Mouse (Mus musculus): ENCODE measurements around the gene Ccdc14. TPM values are rescaled to one million over a fixed set of nuclear protein-coding genes. Genes with fewer than 3 reads are reported as not detected.

Ccdc14 gene
- polyA plus RNA-seq, 1 experiment from 2014 or later = 8.3 TPM

DNA sequence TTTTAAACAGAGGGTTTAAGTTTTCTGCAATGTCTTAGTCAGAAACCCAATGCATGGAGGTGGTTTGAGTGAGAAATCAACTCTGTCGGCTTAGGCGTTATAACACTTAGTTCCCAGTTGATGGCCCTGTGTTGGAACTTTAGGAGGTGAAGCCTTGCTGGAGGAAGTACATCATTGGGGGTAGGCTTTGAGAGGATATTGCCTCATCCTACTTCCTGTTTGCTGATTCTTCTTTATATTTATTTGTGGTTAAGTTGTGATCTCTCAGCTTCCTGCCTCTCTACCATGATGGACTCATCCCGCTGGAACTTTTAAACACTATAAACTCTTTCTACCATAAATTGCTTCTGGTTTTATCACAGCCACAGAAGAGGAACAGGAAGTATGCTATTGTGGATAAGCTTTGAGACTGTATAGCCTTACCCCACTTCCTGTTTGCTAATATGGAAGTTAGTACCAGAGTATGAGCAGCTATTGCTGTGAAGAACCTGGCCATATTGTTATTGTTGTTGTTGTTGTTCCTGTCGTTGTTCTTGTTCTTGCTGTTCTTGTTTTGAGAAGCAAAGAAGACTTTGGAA is 48.3 kb downstream of the Ccdc14 start:
- DNase-seq (ENCODE audit: low spot score) (no peak), ATAC-seq (replicated peaks; ENCODE audit: low FRiP score, low TSS enrichment, low read depth) (no peak)
- no peaks in the 10 kb centered on the region for H3K27me3 ChIP-seq (replicated peaks; ENCODE audit: control insufficient read depth, insufficient read depth, low read length)
- H3K4me2 ChIP-seq (ENCODE audit: low read length) = no peak overlapping the region
- H3K4me1 ChIP-seq (replicated peaks; ENCODE audit: control insufficient read depth, insufficient read depth, low read length) = no peaks in the 10 kb centered on the region
- no peaks in the 10 kb centered on the region for H3K36me3 ChIP-seq (ENCODE audit: control insufficient read depth, insufficient read depth, low read length)
- H3K9ac ChIP-seq (ENCODE audit: low read length) = no peak overlapping the region
- H3K9me3 ChIP-seq (ENCODE audit: control insufficient read depth, low read length) = no peaks in the 10 kb centered on the region
- 86% methylated on average over 4 of the region's 4 CpGs for WGBS
- H3K27ac ChIP-seq (ENCODE audit: low read depth) = no peak overlapping the region
- H3K4me3 ChIP-seq (ENCODE audit: low read depth, low read length) = no peak overlapping the region

DNA sequence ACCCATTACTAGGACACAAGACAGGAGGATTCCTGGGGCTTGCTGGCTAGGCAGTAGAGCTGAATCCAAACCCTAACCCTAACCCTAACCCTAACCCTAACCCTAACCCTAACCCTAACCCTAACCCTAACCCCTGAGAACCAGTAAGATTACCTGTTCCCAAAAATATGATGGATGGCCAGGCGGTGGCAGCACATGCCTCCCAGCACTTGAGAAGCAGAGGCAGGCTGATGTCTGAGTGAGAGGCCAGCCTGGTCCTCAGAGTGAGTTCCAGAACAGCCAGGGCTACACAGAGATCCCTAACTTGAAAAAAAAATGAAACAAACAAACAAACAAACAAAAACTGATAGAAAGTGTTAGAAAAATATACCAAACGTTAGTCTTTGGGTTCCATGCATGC is 52.5 kb downstream of the Ccdc14 start:
- 49% methylated on average over 2 of the region's 2 CpGs for WGBS
- H3K27me3 ChIP-seq (replicated peaks; ENCODE audit: control insufficient read depth, insufficient read depth, low read length) = peaks cover 12% of the 10 kb centered on the region; the same call in 1 of the 2 replicates
- H3K4me3 ChIP-seq (ENCODE audit: low read depth, low read length) = no peak overlapping the region
- no peak overlapping the region for H3K4me2 ChIP-seq (ENCODE audit: low read length)
- no peak for DNase-seq (ENCODE audit: low spot score)
- no peaks in the 10 kb centered on the region for H3K4me1 ChIP-seq (replicated peaks; ENCODE audit: control insufficient read depth, insufficient read depth, low read length)
- H3K27ac ChIP-seq (ENCODE audit: low read depth) = no peak overlapping the region
- no peaks in the 10 kb centered on the region for H3K9me3 ChIP-seq (ENCODE audit: control insufficient read depth, low read length)
- no peak overlapping the region for H3K9ac ChIP-seq (ENCODE audit: low read length)
- H3K36me3 ChIP-seq (ENCODE audit: control insufficient read depth, insufficient read depth, low read length) = no peaks in the 10 kb centered on the region
- no peak for ATAC-seq (replicated peaks; ENCODE audit: low FRiP score, low TSS enrichment, low read depth)

DNA sequence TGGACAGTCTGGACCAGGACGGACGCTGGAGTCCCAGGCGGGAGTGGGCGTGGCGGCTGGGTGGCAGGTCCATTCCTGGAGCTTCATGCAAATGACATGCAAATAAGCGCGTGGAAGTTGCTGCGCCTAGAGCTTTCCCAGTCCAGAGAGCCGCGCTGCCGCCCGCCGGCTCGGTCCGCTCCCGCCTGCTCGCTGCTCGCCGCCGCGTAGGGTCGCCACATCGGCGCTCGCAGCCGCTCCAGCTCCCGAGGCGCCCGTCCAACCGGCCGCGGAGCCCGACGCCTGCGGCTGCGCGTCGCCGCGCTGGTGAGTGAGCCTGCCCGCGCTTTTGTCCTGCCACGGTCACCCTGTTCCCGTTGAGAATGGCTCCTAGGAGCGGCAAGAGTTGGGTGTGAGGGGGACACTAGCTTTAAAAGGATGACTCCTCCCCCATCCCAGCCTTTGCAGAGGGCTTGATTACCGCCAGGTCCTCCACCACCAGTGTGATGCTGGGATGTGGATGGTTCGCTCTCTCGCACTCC is 54.7 kb downstream of the Ccdc14 start, which contains the start of gene Mylk:
Gene Mylk, plus strand, starts transcription at position 146 of the 521 bp plus-strand sequence.
- no peaks in the 10 kb centered on the region for H3K36me3 ChIP-seq (ENCODE audit: control insufficient read depth, insufficient read depth, low read length)

DNA sequence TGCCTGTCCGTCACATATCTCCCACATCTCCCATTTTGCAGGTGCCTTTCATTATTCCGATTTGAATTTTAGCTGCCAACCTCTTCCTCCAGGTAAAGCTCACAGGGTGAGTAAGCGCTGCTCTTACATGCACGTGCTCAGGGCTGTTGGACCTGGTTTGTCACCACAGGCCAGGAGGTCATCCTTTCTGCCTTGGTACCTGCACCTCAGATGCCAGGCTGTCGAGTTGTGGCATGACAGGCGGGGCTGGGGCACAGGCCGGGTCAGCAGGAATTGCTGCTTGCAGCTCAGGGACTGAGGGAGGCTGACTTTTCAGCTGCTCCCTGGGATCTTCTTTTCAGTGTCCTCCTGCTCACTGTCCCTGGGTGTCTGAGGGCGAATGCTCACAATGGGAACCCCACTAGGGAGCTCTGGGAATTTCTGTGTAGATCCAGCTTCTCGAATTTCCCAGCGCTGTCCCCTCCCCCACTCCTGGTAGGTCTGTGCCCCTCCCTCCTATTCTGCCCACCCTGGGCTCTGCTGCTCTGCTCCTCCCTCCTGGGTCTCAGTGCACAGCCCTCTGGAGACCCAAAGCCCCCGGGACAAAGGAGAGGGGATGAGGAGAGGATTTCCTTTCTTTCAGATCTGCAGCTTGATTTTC is 57.8 kb downstream of the Ccdc14 start:
- no peak overlapping the region for H3K4me3 ChIP-seq (ENCODE audit: low read depth, low read length)
- H3K27me3 ChIP-seq (replicated peaks; ENCODE audit: control insufficient read depth, insufficient read depth, low read length) = peaks cover 12% of the 10 kb centered on the region; the same call in 1 of the 2 replicates
- DNase-seq (ENCODE audit: low spot score) (no peak), ATAC-seq (replicated peaks; ENCODE audit: low FRiP score, low TSS enrichment, low read depth) (no peak)
- H3K9me3 ChIP-seq (ENCODE audit: control insufficient read depth, low read length) = no peaks in the 10 kb centered on the region
- H3K4me2 ChIP-seq (ENCODE audit: low read length) = no peak overlapping the region
- H3K9ac ChIP-seq (ENCODE audit: low read length) = no peak overlapping the region
- 32% methylated on average over 11 of the region's 11 CpGs for WGBS
- H3K27ac ChIP-seq (ENCODE audit: low read depth) = no peak overlapping the region
- H3K4me1 ChIP-seq (replicated peaks; ENCODE audit: control insufficient read depth, insufficient read depth, low read length) = peaks cover 6% of the 10 kb centered on the region; the same call in 1 of the 2 replicates
- H3K36me3 ChIP-seq (ENCODE audit: control insufficient read depth, insufficient read depth, low read length) = no peaks in the 10 kb centered on the region

More for the DNA sequence above, 54.7 kb downstream of the Ccdc14 start, which contains the start of gene Mylk:
- Histone ChIP-seq H3K9me3 (ENCODE audit: control insufficient read depth, low read length) (no peaks in the 10 kb centered on the region), H3K9ac (ENCODE audit: low read length) (peak within 1 kb of the TSS; percentile 43), H3K4me1 (replicated peaks; ENCODE audit: control insufficient read depth, insufficient read depth, low read length) (peaks cover 6% of the 10 kb centered on the region; the same call in 1 of the 2 replicates), H3K27ac (ENCODE audit: low read depth) (0 out of 2 replicates have a peak within 1 kb of the TSS, but pooled peaks have one; percentile 45), H3K4me3 (ENCODE audit: low read depth, low read length) (peak within 1 kb of the TSS; percentile 40), H3K27me3 (replicated peaks; ENCODE audit: control insufficient read depth, insufficient read depth, low read length) (peaks cover 12% of the 10 kb centered on the region; the same call in 1 of the 2 replicates), H3K4me2 (ENCODE audit: low read length) (peak within 1 kb of the TSS; percentile 84)
- under 1% methylated on average over 39 of the region's 48 CpGs for WGBS
- DNase-seq (ENCODE audit: low spot score) = peak; percentile 85
- ATAC-seq (replicated peaks; ENCODE audit: low FRiP score, low TSS enrichment, low read depth) = peak; percentile 91

DNA sequence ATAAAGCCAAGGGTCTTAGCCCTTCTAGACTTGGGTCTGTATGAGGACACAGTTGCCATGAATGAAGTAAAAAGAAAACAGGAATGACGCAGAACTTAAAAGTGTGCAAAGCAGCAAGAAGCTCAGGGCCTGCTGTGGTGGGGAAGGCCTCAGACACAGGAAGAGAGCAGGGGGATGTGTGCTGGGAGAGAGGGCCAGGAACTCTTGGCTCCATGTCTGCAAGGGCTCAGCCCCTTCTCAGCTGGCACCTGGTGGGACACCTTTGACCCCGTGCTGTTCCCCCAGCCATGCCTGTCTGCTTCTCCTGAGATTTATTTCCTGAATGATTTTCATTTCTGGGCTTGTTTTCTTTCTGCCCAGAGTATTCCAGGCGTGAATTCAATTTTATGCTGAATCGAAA is 59.1 kb downstream of the Ccdc14 start:
- no peak overlapping the region for H3K27ac ChIP-seq (ENCODE audit: low read depth)
- peaks cover 12% of the 10 kb centered on the region; the same call in 1 of the 2 replicates for H3K27me3 ChIP-seq (replicated peaks; ENCODE audit: control insufficient read depth, insufficient read depth, low read length)
- 66% methylated on average over 4 of the region's 4 CpGs for WGBS
- no peak overlapping the region for H3K4me3 ChIP-seq (ENCODE audit: low read depth, low read length)
- DNase-seq (ENCODE audit: low spot score) (no peak), ATAC-seq (replicated peaks; ENCODE audit: low FRiP score, low TSS enrichment, low read depth) (no peak)
- H3K9ac ChIP-seq (ENCODE audit: low read length) = no peak overlapping the region
- no peaks in the 10 kb centered on the region for H3K36me3 ChIP-seq (ENCODE audit: control insufficient read depth, insufficient read depth, low read length)
- H3K4me1 ChIP-seq (replicated peaks; ENCODE audit: control insufficient read depth, insufficient read depth, low read length) = peaks cover 6% of the 10 kb centered on the region; the same call in 1 of the 2 replicates
- H3K4me2 ChIP-seq (ENCODE audit: low read length) = no peak overlapping the region
- H3K9me3 ChIP-seq (ENCODE audit: control insufficient read depth, low read length) = no peaks in the 10 kb centered on the region

DNA sequence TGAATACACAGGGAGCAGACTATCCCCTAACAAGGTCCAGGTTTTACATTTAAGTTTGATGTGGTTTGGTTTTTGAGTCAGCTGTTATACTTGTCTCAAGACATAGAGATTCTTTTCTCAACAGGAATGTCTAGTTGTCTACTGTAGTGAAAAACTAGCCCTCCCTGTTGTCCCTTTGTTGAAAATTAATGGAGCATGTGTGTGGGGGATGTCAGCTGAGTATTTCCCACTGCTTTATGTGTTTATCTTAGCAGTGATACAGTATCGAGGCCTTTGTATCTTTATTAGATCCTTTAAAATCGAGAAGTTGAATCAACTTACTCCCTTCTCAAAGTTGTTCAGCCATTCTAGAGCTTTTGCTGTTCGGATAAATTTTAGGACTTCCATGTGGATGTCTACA is 61.6 kb downstream of the Ccdc14 start:
- WGBS = 64% methylated on average over 3 of the region's 3 CpGs
- no peak for ATAC-seq (replicated peaks; ENCODE audit: low FRiP score, low TSS enrichment, low read depth)
- Histone ChIP-seq H3K27ac (ENCODE audit: low read depth) (no peak overlapping the region), H3K4me1 (replicated peaks; ENCODE audit: control insufficient read depth, insufficient read depth, low read length) (peaks cover 6% of the 10 kb centered on the region; the same call in 1 of the 2 replicates), H3K27me3 (replicated peaks; ENCODE audit: control insufficient read depth, insufficient read depth, low read length) (no peaks in the 10 kb centered on the region; the same call in 1 of the 2 replicates), H3K9ac (ENCODE audit: low read length) (no peak overlapping the region), H3K4me3 (ENCODE audit: low read depth, low read length) (no peak overlapping the region), H3K9me3 (ENCODE audit: control insufficient read depth, low read length) (no peaks in the 10 kb centered on the region), H3K36me3 (ENCODE audit: control insufficient read depth, insufficient read depth, low read length) (no peaks in the 10 kb centered on the region), H3K4me2 (ENCODE audit: low read length) (no peak overlapping the region)
- DNase-seq (ENCODE audit: low spot score) = no peak

DNA sequence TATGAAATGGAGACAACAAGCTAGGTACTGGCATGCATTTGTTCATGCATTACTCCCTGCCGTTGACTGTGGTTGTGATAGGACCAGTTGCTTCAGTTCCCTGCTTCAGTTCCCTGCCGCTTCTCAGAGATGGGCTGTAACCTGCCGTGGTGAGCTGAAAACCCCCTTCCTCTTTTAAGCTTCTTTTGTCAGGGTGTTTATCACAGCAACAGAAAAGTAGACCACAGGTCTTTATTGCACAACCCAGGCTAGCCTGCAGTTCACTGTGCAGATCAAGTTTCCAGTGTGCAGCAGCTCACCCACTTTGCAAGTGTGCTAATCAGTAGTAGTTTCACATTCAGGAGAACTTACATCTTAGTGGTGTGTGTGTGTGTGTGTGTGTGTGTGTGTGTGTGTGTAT is 62.6 kb downstream of the Ccdc14 start:
- no peaks in the 10 kb centered on the region for H3K36me3 ChIP-seq (ENCODE audit: control insufficient read depth, insufficient read depth, low read length)
- H3K27me3 ChIP-seq (replicated peaks; ENCODE audit: control insufficient read depth, insufficient read depth, low read length) = no peaks in the 10 kb centered on the region
- H3K4me1 ChIP-seq (replicated peaks; ENCODE audit: control insufficient read depth, insufficient read depth, low read length) = peaks cover 6% of the 10 kb centered on the region; the same call in 1 of the 2 replicates
- H3K9me3 ChIP-seq (ENCODE audit: control insufficient read depth, low read length) = no peaks in the 10 kb centered on the region
- H3K4me2 ChIP-seq (ENCODE audit: low read length) = no peak overlapping the region
- 85% methylated on average over 3 of the region's 3 CpGs for WGBS
- DNase-seq (ENCODE audit: low spot score) = no peak
- no peak overlapping the region for H3K9ac ChIP-seq (ENCODE audit: low read length)
- no peak overlapping the region for H3K4me3 ChIP-seq (ENCODE audit: low read depth, low read length)
- no peak for ATAC-seq (replicated peaks; ENCODE audit: low FRiP score, low TSS enrichment, low read depth)
- no peak overlapping the region for H3K27ac ChIP-seq (ENCODE audit: low read depth)

DNA sequence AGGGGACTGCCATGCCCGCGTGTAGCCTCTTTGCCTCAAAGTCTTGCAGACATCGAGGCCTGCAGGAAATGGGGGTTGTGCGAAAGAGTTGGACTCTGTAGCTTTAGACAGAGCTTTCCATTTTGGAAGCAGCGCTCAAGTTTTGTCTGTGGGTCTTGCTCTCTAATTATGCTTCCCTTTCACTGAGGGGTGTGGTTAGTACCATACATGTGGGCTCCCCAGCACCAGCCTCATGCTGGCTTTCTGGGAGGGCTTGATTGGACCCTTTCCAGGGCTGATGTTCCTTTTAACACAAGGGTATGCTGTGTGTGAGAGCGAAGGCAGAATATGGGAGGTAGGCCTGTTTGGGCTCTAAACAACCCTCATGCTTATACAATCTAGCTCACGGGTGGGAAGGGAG is 66.6 kb downstream of the Ccdc14 start:
- H3K9me3 ChIP-seq (ENCODE audit: control insufficient read depth, low read length) = no peaks in the 10 kb centered on the region
- H3K4me3 ChIP-seq (ENCODE audit: low read depth, low read length) = no peak overlapping the region
- ATAC-seq (replicated peaks; ENCODE audit: low FRiP score, low TSS enrichment, low read depth) = no peak
- no peak overlapping the region for H3K27ac ChIP-seq (ENCODE audit: low read depth)
- H3K9ac ChIP-seq (ENCODE audit: low read length) = no peak overlapping the region
- peak; percentile 45 for DNase-seq (ENCODE audit: low spot score)
- H3K4me1 ChIP-seq (replicated peaks; ENCODE audit: control insufficient read depth, insufficient read depth, low read length) = no peaks in the 10 kb centered on the region
- H3K36me3 ChIP-seq (ENCODE audit: control insufficient read depth, insufficient read depth, low read length) = no peaks in the 10 kb centered on the region
- H3K27me3 ChIP-seq (replicated peaks; ENCODE audit: control insufficient read depth, insufficient read depth, low read length) = no peaks in the 10 kb centered on the region
- WGBS = 84% methylated on average over 7 of the region's 7 CpGs
- H3K4me2 ChIP-seq (ENCODE audit: low read length) = no peak overlapping the region

Data from intestine, embryonic 14.5 days (tissue).